Mouse (Mus musculus): Measurements from ENCODE around the gene Tenm3. TPM values are rescaled to one million over a fixed set of nuclear protein-coding genes. Genes with fewer than 3 reads are reported as not detected.
A peak's percentile ranks its signal among the peaks of the same experiment; 100 is the strongest.

The Tenm3 gene
- total and polyA plus RNA-seq, 3 experiments: 0.03 to 0.08 (median 0.07) TPM

GRCm38 (mm10) chr8:48281855-48282254, 561.9 kb downstream of the Tenm3 start:
- no peaks in the 10 kb centered on the region for H3K4me1 ChIP-seq (ENCODE audit: control insufficient read depth in 1 of 2, insufficient read depth in 2 of 2)
- no peaks in the 10 kb centered on the region for H3K79me2 ChIP-seq (replicated peaks; ENCODE audit: control insufficient read depth, extremely low read depth, insufficient read depth, poor library complexity, severe bottlenecking)
- H3K4me3 ChIP-seq (replicated peaks in 1 of 3; ENCODE audit: low read depth in 2 of 3, low read length in 2 of 3, poor library complexity in 1 of 3): no peak overlapping the region
- H3K9ac ChIP-seq (ENCODE audit: insufficient read depth, low read depth): no peak overlapping the region
- in situ Hi-C loops (cut with MboI; ENCODE audit: low pct_ligation_motif_present, low pct_unique_long_range_greater_than_20kb, low sequenced_read_pairs) (no loop called here), dilution Hi-C loops (cut with MboI; ENCODE audit: extremely low pct_ligation_motif_present, extremely low pct_unique_long_range_greater_than_20kb, low sequenced_read_pairs) (no loop called here)
- no peaks in the 10 kb centered on the region for H3K36me3 ChIP-seq (replicated peaks in 1 of 2; ENCODE audit: control insufficient read depth in 1 of 2, insufficient read depth in 1 of 2, low read length in 1 of 2)
- no peak overlapping the region for H3K4me2 ChIP-seq (ENCODE audit: insufficient read depth, low read depth, poor library complexity, severe bottlenecking)
- H3K27ac ChIP-seq (ENCODE audit: insufficient read depth, low read depth): no peak overlapping the region
- DNase-seq (ENCODE audit: extremely low read depth): no peak
- TF ChIP-seq POLR2AphosphoS2 (IDR thresholded peaks at IDR 0.05; ENCODE audit: low read depth, low read length): no peak
- TF ChIP-seq USF2 (conservative IDR thresholded peaks at IDR 0.05; ENCODE audit: low read depth, low read length): no peak
- no peak for TF ChIP-seq UBTF (IDR thresholded peaks at IDR 0.05; ENCODE audit: low read depth, low read length)
- TF ChIP-seq PAX5 (IDR thresholded peaks at IDR 0.05; ENCODE audit: low read length): no peak
- no peak for TF ChIP-seq NELFE (IDR thresholded peaks at IDR 0.05; ENCODE audit: low read depth, low read length)
- TF ChIP-seq ZNF384 (IDR thresholded peaks at IDR 0.05; ENCODE audit: low read depth, low read length): no peak
- TF ChIP-seq HCFC1 (IDR thresholded peaks at IDR 0.05; ENCODE audit: low read depth, low read length): no peak
- TF ChIP-seq MXI1 (IDR thresholded peaks at IDR 0.05; ENCODE audit: low read depth, low read length): no peak
- H3K9me3 ChIP-seq (replicated peaks; ENCODE audit: low read length): peaks cover 59% of the 10 kb centered on the region
- no peaks in the 10 kb centered on the region for H3K27me3 ChIP-seq (replicated peaks)

- Histone ChIP-seq H3K9me3 (replicated peaks; ENCODE audit: low read length) (peaks cover 66% of the 10 kb centered on the region), H3K36me3 (replicated peaks in 1 of 2; ENCODE audit: control insufficient read depth in 1 of 2, insufficient read depth in 1 of 2, low read length in 1 of 2) (no peaks in the 10 kb centered on the region), H3K9ac (ENCODE audit: insufficient read depth, low read depth) (no peak overlapping the region), H3K4me2 (ENCODE audit: insufficient read depth, low read depth, poor library complexity, severe bottlenecking) (no peak overlapping the region), H3K27me3 (replicated peaks) (no peaks in the 10 kb centered on the region), H3K4me3 (replicated peaks in 1 of 3; ENCODE audit: low read depth in 2 of 3, low read length in 2 of 3, poor library complexity in 1 of 3) (no peak overlapping the region), H3K27ac (ENCODE audit: insufficient read depth, low read depth) (no peak overlapping the region), H3K4me1 (ENCODE audit: control insufficient read depth in 1 of 2, insufficient read depth in 2 of 2) (no peaks in the 10 kb centered on the region), H3K79me2 (replicated peaks; ENCODE audit: control insufficient read depth, extremely low read depth, insufficient read depth, poor library complexity, severe bottlenecking) (no peaks in the 10 kb centered on the region)
- dilution Hi-C loops (cut with MboI; ENCODE audit: extremely low pct_ligation_motif_present, extremely low pct_unique_long_range_greater_than_20kb, low sequenced_read_pairs): no loop called here
- in situ Hi-C loops (cut with MboI; ENCODE audit: low pct_ligation_motif_present, low pct_unique_long_range_greater_than_20kb, low sequenced_read_pairs): no loop called here
- TF ChIP-seq CTCF (conservative IDR thresholded peaks at IDR 0.05 in 1 of 2, IDR thresholded peaks at IDR 0.05 in 1 of 2; ENCODE audit: low read depth in 2 of 2, low read length in 2 of 2): 0 out of 4 replicates have a peak, but pooled peaks of 1 of the 2 experiments have one; percentile 12
- TF ChIP-seq RAD21 (IDR thresholded peaks at IDR 0.05; ENCODE audit: low read depth, low read length): peak; percentile 10
- TF ChIP-seq CHD1 (IDR thresholded peaks at IDR 0.05; ENCODE audit: low read depth, low read length): no peak
- no peak for TF ChIP-seq ZKSCAN1 (IDR thresholded peaks at IDR 0.05; ENCODE audit: borderline replicate concordance, low read depth, low read length)
- TF ChIP-seq SMC3 (IDR thresholded peaks at IDR 0.05; ENCODE audit: low read depth, low read length): no peak
- no peak for TF ChIP-seq BHLHE40 (IDR thresholded peaks at IDR 0.05; ENCODE audit: low read depth, low read length)
- no peak for TF ChIP-seq MXI1 (IDR thresholded peaks at IDR 0.05; ENCODE audit: low read depth, low read length)
- DNase-seq (ENCODE audit: extremely low read depth): no peak
Measured at GRCm38 (mm10) chr8:48279360-48279759, 564.4 kb downstream of the Tenm3 start.

Data from CH12.LX (cell line).